Mouse (Mus musculus): ENCODE measurements around the gene Ostf1. TPM values are rescaled to one million over a fixed set of nuclear protein-coding genes. Genes with fewer than 3 reads are reported as not detected.

The Ostf1 gene
- polyA plus RNA-seq, 1 experiment = 79.9 TPM

DNA sequence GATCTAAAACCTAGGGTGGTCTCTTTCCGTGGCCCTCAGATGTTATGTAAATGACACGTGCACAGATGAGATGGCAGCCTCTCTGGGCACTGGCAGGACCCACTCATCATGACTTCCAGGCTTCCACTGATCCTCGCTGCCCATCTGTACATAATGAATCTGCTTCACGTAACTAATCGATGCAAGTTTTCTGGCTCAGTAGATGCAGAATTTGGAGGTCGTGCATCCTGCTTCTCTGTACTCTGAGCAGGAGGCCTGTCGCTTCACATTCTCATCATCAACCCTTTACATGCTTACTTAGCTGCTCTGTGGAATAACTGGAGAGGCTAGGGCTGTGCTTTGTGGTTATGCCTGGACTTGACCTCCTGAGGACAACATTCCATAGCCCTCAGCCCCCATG is 35.3 kb upstream of the Ostf1 start:
- no peaks in the 10 kb centered on the region for H3K4me1 ChIP-seq (ENCODE audit: control insufficient read depth, insufficient read depth, low read length)
- no peaks in the 10 kb centered on the region for H3K9me3 ChIP-seq (replicated peaks; ENCODE audit: control insufficient read depth, insufficient read depth, low read length, poor library complexity, severe bottlenecking)
- H3K27ac ChIP-seq (ENCODE audit: insufficient read depth, low read length) = no peak overlapping the region
- no peak overlapping the region for H3K4me3 ChIP-seq (ENCODE audit: low read depth, low read length)
- no peak overlapping the region for H3K9ac ChIP-seq (ENCODE audit: low read depth, poor library complexity, severe bottlenecking)
- H3K36me3 ChIP-seq (ENCODE audit: control insufficient read depth, insufficient read depth, low read length, poor library complexity, severe bottlenecking) = no peaks in the 10 kb centered on the region
- TF ChIP-seq POLR2A (IDR thresholded peaks at IDR 0.05; ENCODE audit: insufficient read depth, low read length) (no peak), EP300 (IDR thresholded peaks at IDR 0.05; ENCODE audit: insufficient read depth, low read depth, low read length) (no peak), CTCF (IDR thresholded peaks at IDR 0.05; ENCODE audit: low read depth, low read length) (no peak)
- no peaks in the 10 kb centered on the region for H3K27me3 ChIP-seq (ENCODE audit: control insufficient read depth, insufficient read depth, low read length, poor library complexity, severe bottlenecking)

DNA sequence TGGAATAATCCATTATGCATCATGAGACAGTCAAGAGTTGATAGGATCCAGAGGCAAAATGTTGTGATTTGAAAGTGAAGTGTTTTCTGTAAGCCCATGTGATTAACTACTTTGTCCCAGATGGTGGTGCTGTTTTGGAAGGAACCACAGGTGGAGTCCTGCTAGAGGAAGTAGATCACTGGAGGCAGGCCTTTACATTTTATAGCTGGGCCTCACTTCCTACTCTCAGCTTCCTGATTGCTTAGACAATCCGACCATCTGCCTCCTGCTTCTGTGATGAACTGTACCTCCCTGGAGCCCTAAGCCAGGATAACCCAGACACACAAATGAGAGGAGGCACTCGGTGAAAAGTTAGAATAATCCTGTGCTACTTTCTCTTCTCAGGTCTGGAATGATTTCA is 32.3 kb upstream of the Ostf1 start:
- Histone ChIP-seq H3K36me3 (ENCODE audit: control insufficient read depth, insufficient read depth, low read length, poor library complexity, severe bottlenecking) (no peaks in the 10 kb centered on the region), H3K4me1 (ENCODE audit: control insufficient read depth, insufficient read depth, low read length) (no peaks in the 10 kb centered on the region), H3K9ac (ENCODE audit: low read depth, poor library complexity, severe bottlenecking) (no peak overlapping the region), H3K9me3 (replicated peaks; ENCODE audit: control insufficient read depth, insufficient read depth, low read length, poor library complexity, severe bottlenecking) (no peaks in the 10 kb centered on the region), H3K27me3 (ENCODE audit: control insufficient read depth, insufficient read depth, low read length, poor library complexity, severe bottlenecking) (no peaks in the 10 kb centered on the region), H3K27ac (ENCODE audit: insufficient read depth, low read length) (no peak overlapping the region), H3K4me3 (ENCODE audit: low read depth, low read length) (no peak overlapping the region)
- TF ChIP-seq POLR2A (IDR thresholded peaks at IDR 0.05; ENCODE audit: insufficient read depth, low read length) (no peak), CTCF (IDR thresholded peaks at IDR 0.05; ENCODE audit: low read depth, low read length) (no peak), EP300 (IDR thresholded peaks at IDR 0.05; ENCODE audit: insufficient read depth, low read depth, low read length) (no peak)

DNA sequence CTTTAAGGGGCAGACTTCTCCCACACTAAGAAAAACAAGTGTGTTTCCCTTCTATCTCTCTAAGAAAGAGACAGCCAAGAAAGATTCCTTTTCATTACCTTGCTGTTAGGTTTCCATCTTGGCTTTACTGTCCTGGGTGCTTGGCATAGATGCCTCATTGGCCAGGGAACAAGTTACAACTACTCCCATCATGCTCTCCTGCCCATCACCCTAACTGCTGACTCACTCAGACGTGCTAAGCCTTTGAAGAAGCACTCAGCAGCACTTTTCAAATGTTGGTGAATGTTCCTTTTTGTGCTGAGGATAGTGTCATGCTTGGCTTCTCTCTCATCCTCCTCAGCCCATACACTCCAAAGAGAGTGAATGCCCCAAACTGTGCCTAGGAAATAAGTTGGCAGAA is 30.1 kb upstream of the Ostf1 start:
- Histone ChIP-seq H3K9me3 (replicated peaks; ENCODE audit: control insufficient read depth, insufficient read depth, low read length, poor library complexity, severe bottlenecking) (no peaks in the 10 kb centered on the region), H3K27ac (ENCODE audit: insufficient read depth, low read length) (no peak overlapping the region), H3K36me3 (ENCODE audit: control insufficient read depth, insufficient read depth, low read length, poor library complexity, severe bottlenecking) (no peaks in the 10 kb centered on the region), H3K4me3 (ENCODE audit: low read depth, low read length) (no peak overlapping the region), H3K4me1 (ENCODE audit: control insufficient read depth, insufficient read depth, low read length) (no peaks in the 10 kb centered on the region), H3K27me3 (ENCODE audit: control insufficient read depth, insufficient read depth, low read length, poor library complexity, severe bottlenecking) (no peaks in the 10 kb centered on the region), H3K9ac (ENCODE audit: low read depth, poor library complexity, severe bottlenecking) (no peak overlapping the region)
- TF ChIP-seq POLR2A (IDR thresholded peaks at IDR 0.05; ENCODE audit: insufficient read depth, low read length) = no peak

DNA sequence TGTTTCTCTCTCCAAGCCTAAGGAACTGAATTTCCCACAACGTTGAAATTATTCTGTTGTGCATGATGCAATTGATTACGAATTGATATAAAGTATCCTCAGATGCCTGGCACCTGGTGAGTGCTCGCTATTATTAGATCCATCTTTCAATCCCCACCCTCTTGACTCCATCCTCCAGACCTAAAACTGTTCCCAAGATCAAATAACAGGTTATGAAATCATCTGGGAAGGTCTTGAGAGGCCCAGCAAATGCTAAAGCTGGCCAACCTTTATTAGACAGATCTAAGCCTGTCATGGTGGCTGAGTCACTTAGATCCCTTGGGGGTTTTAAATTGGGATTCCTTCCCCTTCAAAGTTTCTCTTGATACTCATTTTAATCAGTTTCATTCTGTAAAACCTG is 28.8 kb upstream of the Ostf1 start:
- Histone ChIP-seq H3K27ac (ENCODE audit: insufficient read depth, low read length) (no peak overlapping the region), H3K9ac (ENCODE audit: low read depth, poor library complexity, severe bottlenecking) (no peak overlapping the region), H3K27me3 (ENCODE audit: control insufficient read depth, insufficient read depth, low read length, poor library complexity, severe bottlenecking) (no peaks in the 10 kb centered on the region), H3K4me3 (ENCODE audit: low read depth, low read length) (no peak overlapping the region), H3K9me3 (replicated peaks; ENCODE audit: control insufficient read depth, insufficient read depth, low read length, poor library complexity, severe bottlenecking) (no peaks in the 10 kb centered on the region), H3K4me1 (ENCODE audit: control insufficient read depth, insufficient read depth, low read length) (no peaks in the 10 kb centered on the region), H3K36me3 (ENCODE audit: control insufficient read depth, insufficient read depth, low read length, poor library complexity, severe bottlenecking) (no peaks in the 10 kb centered on the region)
- TF ChIP-seq EP300 (IDR thresholded peaks at IDR 0.05; ENCODE audit: insufficient read depth, low read depth, low read length) = no peak
- no peak for TF ChIP-seq POLR2A (IDR thresholded peaks at IDR 0.05; ENCODE audit: insufficient read depth, low read length)
- TF ChIP-seq CTCF (IDR thresholded peaks at IDR 0.05; ENCODE audit: low read depth, low read length) = no peak

DNA sequence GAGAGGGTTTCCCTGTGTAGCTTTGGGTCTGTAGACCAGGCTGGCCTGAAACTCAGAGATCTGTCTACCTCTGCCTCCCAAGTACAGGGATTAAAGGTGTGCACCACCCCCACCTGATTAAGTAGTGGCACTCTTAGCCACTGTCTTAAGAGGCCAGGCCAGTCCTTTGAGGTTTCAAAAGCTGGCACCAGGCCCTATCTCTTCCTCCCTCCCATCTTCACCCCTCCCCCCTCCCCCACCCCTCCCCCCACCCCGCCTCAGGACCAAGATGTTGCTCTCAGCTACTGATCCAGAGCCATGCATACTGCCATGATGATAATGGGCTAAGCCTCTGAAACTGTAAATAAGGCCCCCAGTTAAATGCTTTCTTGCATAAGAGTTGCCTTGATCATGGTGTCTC is 27.7 kb upstream of the Ostf1 start:
- no peaks in the 10 kb centered on the region for H3K4me1 ChIP-seq (ENCODE audit: control insufficient read depth, insufficient read depth, low read length)
- no peaks in the 10 kb centered on the region for H3K9me3 ChIP-seq (replicated peaks; ENCODE audit: control insufficient read depth, insufficient read depth, low read length, poor library complexity, severe bottlenecking)
- TF ChIP-seq POLR2A (IDR thresholded peaks at IDR 0.05; ENCODE audit: insufficient read depth, low read length) = no peak
- TF ChIP-seq EP300 (IDR thresholded peaks at IDR 0.05; ENCODE audit: insufficient read depth, low read depth, low read length) = no peak
- TF ChIP-seq CTCF (IDR thresholded peaks at IDR 0.05; ENCODE audit: low read depth, low read length) = no peak
- no peak overlapping the region for H3K9ac ChIP-seq (ENCODE audit: low read depth, poor library complexity, severe bottlenecking)
- H3K36me3 ChIP-seq (ENCODE audit: control insufficient read depth, insufficient read depth, low read length, poor library complexity, severe bottlenecking) = no peaks in the 10 kb centered on the region
- H3K4me3 ChIP-seq (ENCODE audit: low read depth, low read length) = no peak overlapping the region
- H3K27ac ChIP-seq (ENCODE audit: insufficient read depth, low read length) = no peak overlapping the region
- H3K27me3 ChIP-seq (ENCODE audit: control insufficient read depth, insufficient read depth, low read length, poor library complexity, severe bottlenecking) = no peaks in the 10 kb centered on the region

DNA sequence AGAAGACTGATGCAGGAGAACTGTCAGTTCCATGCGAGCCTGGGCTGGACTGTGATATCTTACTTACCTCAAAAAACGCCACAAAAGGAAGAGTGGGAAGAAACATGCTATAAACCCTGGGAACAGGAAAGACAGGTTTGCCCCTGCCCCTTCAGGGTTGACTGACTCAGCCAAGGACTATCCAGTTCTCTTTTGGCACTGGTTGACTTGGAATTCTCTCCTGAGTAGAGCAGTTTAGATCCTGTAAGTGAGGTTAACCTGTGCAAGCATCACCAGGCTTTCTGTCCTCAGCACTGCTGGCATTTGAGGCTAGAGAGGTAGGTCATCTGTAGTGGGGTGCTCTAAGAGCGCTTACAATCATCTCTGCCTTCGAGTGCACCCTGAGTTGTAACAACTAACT is 26.9 kb upstream of the Ostf1 start:
- H3K27me3 ChIP-seq (ENCODE audit: control insufficient read depth, insufficient read depth, low read length, poor library complexity, severe bottlenecking) = no peaks in the 10 kb centered on the region
- H3K36me3 ChIP-seq (ENCODE audit: control insufficient read depth, insufficient read depth, low read length, poor library complexity, severe bottlenecking) = no peaks in the 10 kb centered on the region
- H3K4me1 ChIP-seq (ENCODE audit: control insufficient read depth, insufficient read depth, low read length) = no peaks in the 10 kb centered on the region
- H3K9ac ChIP-seq (ENCODE audit: low read depth, poor library complexity, severe bottlenecking) = no peak overlapping the region
- no peak for TF ChIP-seq POLR2A (IDR thresholded peaks at IDR 0.05; ENCODE audit: insufficient read depth, low read length)
- no peak for TF ChIP-seq EP300 (IDR thresholded peaks at IDR 0.05; ENCODE audit: insufficient read depth, low read depth, low read length)
- no peak for TF ChIP-seq CTCF (IDR thresholded peaks at IDR 0.05; ENCODE audit: low read depth, low read length)
- H3K27ac ChIP-seq (ENCODE audit: insufficient read depth, low read length) = no peak overlapping the region
- no peaks in the 10 kb centered on the region for H3K9me3 ChIP-seq (replicated peaks; ENCODE audit: control insufficient read depth, insufficient read depth, low read length, poor library complexity, severe bottlenecking)
- no peak overlapping the region for H3K4me3 ChIP-seq (ENCODE audit: low read depth, low read length)
